Mouse (Mus musculus) lung, postnatal 4 days (tissue): ENCODE results near the gene Dtx3.
"Not testable (repeated sequence)": the region's sequence is repeated elsewhere in the genome, so short reads cannot be mapped to it uniquely, and the experiment has no call there.

Experiments
- DNase-seq, 2 experiments: peaks; one replicate each; pipeline ENCODE4 v3.0.0; 2021

The Dtx3 gene

DNA sequence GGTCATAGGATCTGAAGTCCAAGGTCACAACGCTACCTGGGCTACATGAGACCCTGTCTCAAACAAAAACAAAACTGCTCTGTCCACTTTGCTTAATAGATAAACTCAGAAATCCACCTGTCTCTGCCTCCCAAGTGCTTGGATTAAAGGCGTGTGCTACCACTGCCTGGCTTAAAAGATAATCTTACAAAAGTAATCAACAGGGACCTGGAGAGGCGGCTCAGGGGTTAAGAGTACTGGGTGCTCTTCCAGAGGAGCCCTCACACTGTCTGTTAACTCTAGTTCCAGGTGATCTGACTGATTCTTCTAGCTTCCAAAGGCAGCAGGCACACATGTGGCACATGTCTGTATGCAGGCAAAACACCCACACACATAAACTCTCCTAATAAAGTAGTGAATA is 7.6 kb upstream of the Dtx3 start:
- no peak for DNase-seq

DNA sequence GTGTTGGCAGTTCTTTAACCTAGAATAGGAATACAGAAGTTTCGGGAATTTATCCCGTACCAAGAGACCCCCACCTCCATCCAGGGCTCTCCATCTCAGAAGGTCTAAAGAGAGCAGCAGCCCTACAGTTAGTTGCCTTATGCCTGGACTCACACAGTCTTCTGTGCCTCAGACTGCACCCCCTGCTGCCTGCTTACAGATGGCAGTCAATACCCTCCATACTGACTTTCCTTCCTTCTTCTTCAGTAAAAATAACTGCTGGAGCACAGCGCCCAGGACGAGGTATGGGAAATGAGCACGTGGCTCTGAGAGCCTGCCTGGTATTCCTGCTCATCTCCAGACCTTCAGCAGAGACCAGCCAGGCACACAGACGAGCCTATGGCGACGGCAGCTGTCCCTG is 4.8 kb upstream of the Dtx3 start:
- DNase-seq = no peak

DNA sequence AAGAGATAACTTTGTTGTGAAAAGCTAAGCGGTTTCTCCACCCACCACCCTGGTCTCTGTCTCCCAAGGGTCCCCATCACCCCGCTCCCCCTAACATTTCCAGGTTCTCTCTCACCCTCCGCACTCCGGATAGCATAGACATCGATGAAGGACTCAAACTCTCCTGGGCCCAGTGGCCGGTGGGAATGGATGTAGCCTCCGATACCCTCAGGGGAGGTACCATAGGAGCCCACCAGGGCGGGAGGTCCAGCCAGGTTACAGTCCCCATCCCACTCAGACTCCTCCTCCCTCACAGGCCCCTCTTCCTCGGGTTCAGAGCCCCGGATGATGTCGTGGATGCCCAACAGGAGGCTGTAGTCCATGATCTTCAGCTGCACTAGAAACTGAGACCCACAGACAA is 3.9 kb upstream of the Dtx3 start:
- no peak for DNase-seq

GRCm38 (mm10) chr10:127199068-127199467 is 3.5 kb upstream of the Dtx3 start:
- no peak for DNase-seq

DNA sequence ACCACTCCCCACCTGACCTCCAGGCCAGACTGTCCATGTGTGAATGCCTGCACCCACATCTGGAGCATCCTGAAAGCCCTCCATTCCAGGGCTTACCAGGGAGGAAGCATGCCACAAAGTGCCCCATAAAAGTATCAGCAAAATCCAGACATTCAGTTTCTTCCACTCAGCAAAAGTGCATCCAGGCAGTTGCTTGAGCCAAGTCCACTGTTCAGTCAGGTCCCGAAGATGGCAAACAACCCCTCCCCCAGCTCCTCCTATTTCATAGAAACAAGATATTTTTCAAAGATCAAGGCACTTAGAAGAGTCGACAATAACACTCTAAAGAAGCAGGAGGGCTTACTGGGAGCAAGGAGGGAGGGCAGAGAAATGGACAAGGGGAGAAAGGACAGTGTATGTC is 3.0 kb upstream of the Dtx3 start:
- no peak for DNase-seq

- no peak for DNase-seq
These were observed 2.1 kb upstream of the Dtx3 start for GRCm38 (mm10) chr10:127197505-127198110.

DNA sequence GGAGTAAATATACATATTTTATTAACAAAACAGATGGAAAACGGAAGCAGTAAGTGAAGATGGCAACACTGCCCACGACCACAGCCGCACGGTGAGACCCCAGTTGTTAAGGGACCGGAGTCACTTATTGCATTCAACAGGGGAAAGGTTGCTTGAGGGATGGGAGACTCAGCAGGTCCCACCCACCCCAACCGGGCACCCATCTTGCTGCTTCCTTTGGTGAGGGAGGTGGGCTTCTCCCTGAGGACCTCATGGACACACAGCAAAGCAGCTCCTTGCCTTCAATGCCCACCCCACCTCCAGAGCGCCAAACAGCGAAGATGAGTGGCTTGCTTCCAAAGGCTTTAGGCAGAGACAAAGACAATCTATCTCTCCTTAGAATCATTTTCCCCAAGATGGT is 1.6 kb upstream of the Dtx3 start:
- DNase-seq = no peak

DNA sequence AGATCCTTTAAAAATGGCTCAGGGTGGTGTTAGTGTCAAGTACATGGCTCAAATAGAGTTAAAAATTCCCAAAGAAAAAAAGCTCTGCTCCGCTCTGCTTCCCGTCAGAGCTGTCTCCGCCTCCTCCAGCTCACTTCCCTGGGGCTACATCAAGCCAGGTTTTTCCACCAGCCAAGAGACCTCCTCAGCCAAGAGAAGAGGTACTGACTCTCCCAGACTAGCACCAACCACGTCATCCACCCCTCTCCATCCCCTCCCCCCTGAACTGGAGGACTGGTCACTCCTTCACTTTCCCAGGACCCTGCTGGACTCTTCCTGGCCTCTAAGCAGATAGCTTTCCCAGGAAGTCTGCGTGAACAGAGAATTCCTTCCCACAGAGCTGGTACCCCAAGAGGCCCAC is 864 bp upstream of the Dtx3 start:
- peak; percentile 75 to 83 for DNase-seq

- peak; percentile 74 to 80 for DNase-seq
These were observed 850 bp downstream of the Dtx3 start for GRCm38 (mm10) chr10:127194428-127195327.

GRCm38 (mm10) chr10:127193011-127193410 is 2.5 kb downstream of the Dtx3 start:
- no peak for DNase-seq

DNA sequence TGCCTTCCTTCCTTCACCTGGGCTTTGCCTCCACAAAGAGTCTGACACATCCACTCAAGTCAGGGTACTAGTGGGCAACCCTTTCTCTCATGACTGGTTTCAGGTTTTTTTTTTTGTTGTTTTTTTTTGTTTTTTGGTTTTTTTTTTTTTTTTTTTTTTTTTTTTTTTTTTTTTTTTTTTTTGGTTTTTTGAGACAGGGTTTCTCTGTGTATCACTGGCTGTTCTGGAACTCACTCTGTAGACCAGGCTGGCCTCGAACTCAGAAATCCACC is 3.5 kb downstream of the Dtx3 start:
- not testable (repeated sequence) for DNase-seq

DNA sequence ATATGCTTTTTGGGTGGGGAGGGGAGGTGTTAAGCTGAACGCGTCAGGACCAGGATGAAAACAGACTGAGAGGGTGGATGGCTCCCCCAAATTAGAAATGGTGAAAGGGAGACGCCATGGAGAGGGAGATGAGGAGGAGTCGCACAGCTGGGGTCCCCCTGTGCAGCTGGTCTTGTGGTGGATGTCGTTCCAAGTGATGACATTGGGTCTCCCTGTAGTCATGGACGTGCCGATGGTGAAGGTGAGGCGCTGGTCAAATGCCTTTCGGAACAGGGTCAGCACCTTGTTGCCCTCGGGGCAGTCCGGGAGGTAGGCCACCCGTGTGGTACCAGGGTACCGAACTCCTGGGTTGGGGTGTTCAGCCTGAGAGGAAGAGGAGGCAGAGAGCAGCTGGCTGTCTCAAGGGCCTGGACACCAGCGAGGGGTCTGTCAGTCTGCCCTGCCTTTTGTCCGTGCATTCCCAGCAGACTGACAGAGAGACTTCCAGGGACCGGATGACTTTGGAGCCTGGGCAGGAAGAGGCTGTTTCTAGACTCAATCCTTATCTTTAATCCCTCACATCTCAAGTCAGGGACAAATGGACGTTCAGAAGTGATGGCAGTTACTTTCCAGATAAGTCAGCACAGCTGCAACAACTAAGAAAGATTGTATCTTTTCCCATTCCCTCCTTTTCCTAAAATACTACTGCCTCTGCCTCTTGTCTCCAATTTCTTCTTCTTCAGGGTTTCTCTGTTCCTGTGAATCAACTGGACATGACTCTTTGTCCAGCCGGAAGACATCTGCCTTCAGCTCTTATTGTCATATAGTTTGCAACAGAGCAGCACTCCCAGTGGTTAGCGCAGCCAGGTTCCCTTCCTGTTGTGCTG is 4.1 kb downstream of the Dtx3 start:
- no peak for DNase-seq

- DNase-seq = no peak
These were observed 4.9 kb downstream of the Dtx3 start for GRCm38 (mm10) chr10:127190398-127191190.

- DNase-seq = peak; percentile 69 to 85
These were observed 5.7 kb downstream of the Dtx3 start, which contains the start of gene Arhgef25 for GRCm38 (mm10) chr10:127189651-127190381. Gene Arhgef25, minus strand, starts transcription at chr10:127190083.

DNA sequence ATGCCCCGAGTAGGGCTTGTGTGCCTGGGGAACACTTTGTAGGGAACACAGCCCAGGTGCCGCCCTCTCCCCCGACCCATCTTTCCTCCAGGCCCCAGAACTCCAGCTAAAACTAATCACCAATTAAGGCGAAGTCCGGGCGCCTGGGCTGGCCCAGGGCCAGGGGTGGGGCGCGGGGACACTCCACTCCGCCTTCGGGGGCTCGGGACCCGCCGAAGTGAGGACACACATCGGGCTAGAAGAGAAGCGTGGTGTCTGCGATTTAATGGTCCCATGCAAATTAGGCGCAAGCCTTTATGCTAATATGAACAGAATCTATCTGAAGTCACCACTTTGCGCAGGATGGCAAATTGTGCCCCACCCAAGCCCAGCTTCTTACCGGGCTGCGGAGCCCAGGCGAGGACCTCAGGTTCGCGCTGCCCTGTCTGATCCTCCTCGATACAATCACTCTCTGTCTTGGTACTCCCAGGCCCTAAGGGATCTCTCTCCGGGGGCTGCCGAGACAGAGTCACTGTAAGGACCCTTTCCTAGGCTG is 6.3 kb downstream of the Dtx3 start:
- DNase-seq = peak; percentile 59 to 74

- DNase-seq = peak; percentile 68 to 77
These were observed 6.9 kb downstream of the Dtx3 start for GRCm38 (mm10) chr10:127188465-127189115.

DNA sequence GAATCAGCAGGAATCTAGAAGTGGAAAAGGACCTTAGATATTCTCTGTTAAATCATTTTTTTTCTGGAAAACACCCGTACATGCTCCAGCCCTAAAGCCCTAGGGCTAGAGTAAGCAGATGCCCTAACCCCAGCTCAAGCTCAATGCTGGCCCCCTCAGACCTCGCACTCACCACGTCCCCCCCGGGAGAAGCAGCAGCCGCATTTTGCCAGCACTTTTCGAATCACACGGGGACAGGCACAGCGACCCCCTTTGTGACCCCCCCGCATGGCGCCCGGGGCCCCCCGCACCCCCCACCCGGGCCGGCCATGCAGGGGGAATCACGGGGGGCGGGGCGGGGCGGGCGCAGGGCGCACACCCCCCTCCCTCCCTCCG is 7.5 kb downstream of the Dtx3 start:
- no peak for DNase-seq

- no peak for DNase-seq
These were observed 8.0 kb downstream of the Dtx3 start for GRCm38 (mm10) chr10:127187371-127188078.

DNA sequence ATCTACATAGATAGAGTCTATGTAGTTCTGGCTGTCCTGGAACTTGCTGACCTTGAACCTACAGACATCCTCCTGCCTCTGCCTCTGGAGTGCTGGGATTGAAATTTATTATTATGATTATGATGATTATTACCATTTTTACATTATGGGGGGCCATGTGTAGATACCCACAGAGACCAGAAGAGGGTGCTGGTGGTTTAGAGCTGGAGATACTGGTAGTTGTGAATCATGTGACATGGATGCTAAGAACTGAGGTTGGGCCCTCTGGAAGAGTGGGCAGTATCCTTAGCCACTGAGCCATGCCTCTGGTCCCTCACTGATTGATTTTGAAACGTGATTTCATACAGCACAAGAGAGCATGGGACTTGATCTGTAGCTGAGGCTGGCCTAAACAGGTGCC is 9.1 kb downstream of the Dtx3 start:
- no peak for DNase-seq

DNA sequence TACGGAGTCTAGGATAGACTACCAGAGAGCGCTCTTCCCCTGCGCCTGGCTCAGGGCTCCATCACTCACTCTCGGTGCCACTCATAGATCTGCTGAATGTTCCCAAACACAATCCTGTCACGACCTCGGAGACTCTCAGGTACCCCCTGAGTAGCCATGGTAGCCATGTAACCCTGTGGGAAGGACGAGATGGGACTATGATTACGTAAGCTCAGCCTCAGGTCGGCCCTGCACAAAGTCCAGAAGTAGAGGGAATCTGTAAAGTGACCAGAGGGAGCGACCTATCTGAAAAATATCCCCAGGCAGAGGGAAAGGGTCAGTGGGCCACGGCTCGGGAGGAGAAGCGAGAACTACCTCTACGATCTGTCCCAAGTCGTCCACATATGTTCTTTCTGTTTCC is 10.0 kb downstream of the Dtx3 start:
- DNase-seq = no peak

GRCm38 (mm10) chr10:127185101-127185500 is 10.4 kb downstream of the Dtx3 start:
- DNase-seq = no peak
